Mouse (Mus musculus) spleen, postnatal 36 days (tissue): ENCODE measurements around the gene Egr4.

Experiments used
- DNase-seq, 2 experiments: peaks; one replicate each; pipeline ENCODE4 v3.0.0; 2022; ENCODE audit warnings: low spot score in 2 of 2, mixed read lengths in 1 of 2

The Egr4 gene

DNA sequence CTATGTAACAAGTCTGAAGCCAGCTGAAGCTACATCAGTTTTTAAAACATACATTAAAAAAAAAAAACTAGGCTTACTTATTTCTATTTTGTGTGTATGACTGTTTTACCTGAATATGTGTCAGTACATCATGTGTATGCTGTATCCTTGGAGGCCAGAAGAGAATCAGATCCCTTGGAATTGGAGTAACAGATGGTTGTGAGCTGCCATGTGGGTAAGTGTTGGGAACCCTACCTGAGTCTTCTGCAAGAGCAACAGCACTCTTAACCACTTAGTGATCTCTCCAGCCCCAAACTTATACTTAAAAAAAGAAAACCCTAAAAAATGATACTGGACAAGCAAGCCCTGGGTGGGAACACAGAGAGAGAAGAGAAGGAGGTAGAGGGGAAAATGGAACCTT lies 16.4 kb downstream of the Egr4 start:
- no peak for DNase-seq

DNA sequence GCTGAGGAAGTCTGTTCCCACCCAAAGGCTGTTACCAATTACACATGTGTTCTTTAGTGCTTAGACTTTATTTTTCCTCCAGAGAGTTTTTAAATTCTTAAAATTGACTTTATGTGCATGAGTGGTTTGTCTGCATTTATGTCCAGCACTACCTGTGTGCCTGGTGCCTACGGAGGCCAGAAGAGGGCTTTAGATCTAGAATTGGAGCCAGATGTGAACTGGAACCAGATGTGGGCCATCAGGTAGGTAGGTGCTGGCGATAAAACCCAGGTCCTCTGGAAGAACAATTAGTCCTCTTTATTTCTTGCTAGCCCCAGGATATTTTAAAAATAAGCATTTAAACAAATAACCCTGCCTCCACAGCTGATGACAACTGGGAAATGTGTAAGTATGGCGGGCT lies 21.8 kb downstream of the Egr4 start:
- no peak for DNase-seq

DNA sequence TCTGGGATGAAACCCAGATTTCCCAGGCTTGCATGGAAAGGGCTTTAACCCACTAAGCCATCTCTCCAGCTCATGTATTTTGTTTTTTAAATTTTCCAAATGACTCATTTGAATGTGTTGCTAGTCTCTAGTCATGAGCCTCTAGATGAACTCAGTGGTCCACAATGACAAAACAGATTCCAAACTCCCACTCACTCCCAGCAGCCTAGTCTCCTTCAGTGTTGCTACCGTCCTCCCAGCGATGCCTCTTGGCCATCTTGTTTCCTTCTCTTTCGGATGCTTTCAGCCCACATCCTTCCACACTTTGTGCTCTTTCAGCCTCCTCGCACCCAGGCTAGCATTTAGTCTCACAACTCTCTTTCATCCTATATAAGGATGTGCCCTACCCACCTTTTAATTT lies 23.1 kb downstream of the Egr4 start:
- DNase-seq, result no peak

DNA sequence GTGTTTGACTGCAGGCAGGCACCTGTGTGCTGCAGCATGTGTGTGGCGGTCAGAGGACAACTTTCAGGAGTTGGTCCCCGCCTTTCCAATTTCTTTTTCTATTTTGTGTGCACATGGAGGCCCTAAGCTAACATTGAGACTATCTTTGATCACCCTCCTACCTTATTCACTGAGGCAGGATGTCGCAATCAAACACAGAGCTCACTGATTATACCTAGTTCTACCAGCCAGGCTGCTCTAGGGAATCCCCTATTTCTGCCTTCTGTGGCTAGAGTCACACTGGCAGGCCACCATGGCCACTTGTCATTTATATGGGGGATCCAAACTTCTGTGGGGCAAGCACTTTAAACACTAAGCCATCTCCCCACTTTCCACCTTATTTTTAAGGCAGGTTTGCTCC lies 23.7 kb downstream of the Egr4 start:
- no peak for DNase-seq

DNA sequence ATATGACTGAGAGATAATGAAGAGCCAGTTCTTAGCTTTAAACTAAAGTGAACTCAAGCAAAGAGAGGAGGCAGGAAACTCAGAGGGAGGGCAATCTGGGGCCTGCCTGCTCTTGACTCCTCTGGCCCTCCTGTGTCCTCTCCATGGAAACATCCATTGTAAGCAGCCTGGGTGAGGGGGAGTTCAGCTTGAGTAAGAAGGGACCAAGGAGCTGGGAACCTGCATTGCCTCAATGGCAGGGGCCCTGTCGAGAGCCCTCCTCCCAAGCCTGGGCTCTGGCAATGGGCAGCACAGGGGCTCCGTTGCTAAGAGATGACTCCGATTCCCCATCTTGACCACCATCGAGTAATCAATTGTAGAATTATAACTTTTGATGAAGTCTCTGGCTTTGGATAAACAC lies 24.9 kb downstream of the Egr4 start:
- no peak for DNase-seq

DNA sequence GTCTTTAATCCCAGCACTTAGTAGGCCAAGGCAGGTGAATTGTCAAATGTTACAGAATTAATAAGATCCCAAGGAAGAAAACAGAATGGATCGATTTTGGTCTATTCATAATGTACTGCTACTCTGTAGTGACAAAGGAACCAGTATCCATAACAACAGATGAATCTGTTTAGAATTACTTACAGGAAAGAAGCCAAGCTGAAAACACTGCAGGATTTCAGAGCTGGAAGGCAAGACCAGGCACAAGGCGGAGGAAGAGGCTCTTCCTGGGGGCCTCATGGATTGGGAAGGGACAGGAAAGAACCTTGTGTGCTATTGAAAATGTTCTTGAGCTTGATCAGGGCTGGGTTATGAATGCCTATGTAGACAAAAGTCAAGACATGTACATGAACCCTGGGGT lies 27.7 kb downstream of the Egr4 start:
- no peak for DNase-seq

DNA sequence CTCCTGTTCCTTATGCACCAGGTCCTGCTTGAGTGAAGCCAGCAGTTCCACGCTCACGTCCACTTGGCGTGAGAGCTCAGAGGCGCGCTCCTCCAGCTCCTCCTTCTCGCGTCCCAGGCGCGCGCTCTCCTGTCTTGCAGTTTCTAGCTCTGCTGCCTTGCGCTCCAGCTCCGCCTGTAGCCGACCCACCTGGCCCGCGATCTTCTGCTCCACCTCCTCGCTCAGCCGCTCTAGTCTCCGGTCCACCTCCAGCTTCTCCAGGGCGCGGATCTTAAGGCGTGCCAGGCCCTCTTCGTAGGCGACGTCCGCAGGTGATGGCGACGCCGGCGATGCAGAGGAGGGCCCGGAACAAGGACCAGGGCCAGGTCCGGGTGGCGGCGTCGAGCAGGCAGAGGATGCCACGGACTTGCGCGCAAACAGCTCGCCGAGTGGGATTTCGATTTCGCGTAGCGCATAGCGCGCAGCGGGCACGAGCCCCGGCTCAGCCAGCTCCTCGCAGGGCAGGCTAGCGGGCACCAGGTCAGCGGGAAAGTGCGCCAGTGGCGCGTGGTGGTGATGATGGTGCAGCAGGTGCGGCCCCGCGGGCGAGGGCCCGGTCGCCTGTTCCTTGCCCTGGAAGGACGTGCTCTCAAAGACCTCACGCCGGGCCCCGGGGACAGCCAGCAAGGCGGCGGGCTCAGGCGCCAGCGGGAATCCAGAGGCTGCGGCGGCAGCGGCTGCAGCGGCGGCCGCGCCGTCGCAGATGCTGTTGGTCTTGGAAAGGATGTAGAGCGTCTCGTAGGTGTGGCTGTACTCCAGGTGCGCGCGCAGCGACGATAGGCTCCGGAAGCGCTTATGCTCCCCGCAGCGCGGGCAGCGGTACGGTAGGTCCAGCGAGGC lies 29.3 kb downstream of the Egr4 start:
- DNase-seq, result no peak

DNA sequence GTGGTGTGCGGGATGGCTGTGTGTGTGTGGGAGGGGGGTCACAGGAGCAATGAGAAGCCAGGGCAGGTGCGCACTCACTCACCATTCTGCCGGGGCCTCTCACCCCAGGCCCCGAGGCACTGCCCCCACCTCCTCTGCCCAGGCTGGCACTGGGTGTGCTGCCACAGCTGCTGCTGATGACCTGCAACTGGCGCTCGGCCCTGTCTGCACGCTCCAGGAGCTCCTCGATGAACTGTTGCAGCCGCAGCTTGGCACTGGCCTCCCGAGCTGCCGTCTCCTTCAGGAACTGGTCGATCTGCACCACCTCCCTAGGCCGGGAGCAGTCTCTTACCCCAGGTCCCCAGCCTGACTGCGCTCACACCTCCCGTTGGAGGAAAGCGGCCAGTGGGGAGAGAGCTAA lies 32.7 kb downstream of the Egr4 start:
- DNase-seq, result no peak

DNA sequence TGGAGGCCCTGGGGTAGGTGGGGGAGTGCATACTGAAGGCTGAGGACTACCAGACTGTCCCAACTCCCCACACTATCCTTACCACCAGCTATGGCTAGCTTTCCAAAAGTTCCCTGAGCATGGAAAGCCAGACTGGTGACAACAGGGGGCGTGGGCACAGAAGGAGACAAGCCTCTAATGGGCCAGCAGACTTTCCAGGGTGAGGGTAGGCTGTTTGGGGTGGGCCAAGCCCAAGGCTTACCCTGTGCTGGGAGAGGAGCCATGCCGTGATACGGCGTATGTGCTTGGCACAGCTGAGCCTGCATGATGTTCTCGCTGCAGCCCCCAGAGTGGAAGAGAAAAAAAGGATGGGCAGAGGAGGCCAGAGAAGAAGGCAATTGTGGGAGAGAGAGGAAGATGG lies 33.4 kb downstream of the Egr4 start:
- DNase-seq, result no peak

DNA sequence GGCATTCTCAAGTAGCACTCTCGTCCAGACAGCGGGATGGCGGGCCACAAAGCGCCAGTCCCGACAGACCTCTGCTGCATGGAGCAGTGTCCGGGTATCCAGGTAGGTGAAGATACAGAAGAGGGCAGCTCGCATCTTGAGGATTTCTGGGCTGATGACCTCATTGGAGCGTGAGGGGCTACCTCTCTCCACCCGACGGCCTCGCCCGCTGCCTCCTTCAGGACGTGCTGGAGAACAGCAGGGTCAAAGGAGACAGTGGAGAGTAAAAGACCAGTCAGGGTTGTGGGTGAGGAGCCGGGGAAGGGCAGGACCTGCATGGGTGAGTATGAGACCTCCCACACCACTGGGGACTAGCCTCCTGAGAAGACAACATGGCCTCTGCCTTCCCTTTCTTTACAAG lies 35.0 kb downstream of the Egr4 start:
- DNase-seq, result no peak

DNA sequence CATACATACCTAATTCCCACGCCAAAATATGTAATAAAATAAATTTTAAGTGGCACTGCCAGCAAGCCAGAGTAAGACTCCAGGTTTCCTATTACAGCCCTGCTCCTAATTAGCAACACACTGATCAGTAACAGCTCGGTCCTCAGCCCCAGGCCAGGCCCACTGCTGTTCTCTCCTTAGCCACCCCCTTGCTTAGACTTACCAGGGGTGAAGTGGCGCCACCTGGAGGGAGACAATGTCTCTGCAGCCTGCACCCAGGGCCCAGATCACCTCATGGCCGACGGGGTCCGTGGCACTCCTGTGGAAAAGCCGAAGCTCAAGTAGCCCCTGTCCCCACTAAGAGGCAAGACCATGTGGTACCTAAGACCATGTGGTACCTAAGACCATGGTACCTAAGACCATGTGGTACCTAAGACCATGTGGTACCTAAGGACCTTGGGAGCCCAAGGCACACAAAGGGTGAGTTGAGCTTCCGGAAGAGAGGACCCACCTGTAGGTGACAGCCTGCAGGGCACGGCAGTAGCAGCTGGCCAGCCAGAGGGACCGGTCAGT lies 35.9 kb downstream of the Egr4 start:
- DNase-seq, result no peak

DNA sequence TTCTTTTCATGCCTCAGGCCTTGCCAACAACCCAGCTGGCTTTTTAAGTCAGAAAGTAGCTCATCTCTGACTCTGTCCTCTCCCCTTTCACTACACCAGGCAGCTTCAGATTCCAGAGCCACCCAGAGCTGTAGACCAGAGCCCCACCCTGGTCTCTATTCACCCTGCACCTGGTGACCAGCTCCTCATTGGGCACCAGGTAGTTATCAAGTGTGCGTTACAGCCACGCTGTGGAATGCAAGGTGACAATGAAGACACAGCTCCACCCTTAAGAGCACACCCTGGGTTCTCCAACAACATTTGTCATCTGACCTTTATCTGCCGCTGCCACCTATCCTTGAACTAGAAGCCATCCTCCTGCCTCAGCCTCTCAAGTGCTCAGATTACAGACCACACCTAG lies 37.8 kb downstream of the Egr4 start:
- no peak for DNase-seq

DNA sequence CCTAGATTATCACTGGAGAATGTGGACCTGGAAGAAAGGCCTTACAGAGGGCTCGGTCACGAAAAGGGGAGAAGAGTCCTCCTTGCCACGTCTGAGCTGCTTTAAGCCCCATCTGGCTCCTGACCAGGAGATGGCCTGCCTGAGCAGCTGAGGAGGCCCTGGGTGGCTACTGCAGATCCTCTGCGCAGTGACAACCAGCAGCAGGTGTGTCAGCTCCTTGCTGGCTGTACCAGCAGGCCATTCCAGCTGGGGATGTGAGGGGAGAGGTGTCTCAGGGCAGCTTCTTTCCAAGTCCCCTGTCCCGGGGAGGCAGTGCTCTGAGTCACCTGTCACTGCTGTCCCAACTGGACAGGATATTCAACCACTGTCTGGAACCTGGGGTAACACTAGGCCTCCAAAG lies 40.8 kb downstream of the Egr4 start:
- DNase-seq, result no peak

DNA sequence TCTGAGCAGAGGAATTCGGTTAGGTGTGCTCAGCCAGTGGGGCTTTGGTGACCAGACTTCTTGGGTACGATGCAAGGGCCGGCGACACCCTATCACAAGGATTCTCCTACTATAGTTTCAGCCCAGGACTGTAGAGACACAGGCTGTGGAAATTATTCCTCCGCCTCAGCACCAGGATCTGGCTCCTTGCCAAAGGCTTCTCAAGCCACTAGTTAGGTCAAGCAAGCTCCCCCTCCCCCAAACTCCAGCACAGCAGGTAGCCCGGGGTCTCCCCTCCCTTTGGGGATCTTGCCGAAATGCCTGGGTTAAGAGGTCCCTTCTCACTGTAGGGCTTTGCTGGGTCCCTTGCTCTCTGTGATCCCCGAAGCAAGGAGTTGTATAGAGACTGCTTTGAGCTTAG lies 41.4 kb downstream of the Egr4 start:
- DNase-seq, result no peak

DNA sequence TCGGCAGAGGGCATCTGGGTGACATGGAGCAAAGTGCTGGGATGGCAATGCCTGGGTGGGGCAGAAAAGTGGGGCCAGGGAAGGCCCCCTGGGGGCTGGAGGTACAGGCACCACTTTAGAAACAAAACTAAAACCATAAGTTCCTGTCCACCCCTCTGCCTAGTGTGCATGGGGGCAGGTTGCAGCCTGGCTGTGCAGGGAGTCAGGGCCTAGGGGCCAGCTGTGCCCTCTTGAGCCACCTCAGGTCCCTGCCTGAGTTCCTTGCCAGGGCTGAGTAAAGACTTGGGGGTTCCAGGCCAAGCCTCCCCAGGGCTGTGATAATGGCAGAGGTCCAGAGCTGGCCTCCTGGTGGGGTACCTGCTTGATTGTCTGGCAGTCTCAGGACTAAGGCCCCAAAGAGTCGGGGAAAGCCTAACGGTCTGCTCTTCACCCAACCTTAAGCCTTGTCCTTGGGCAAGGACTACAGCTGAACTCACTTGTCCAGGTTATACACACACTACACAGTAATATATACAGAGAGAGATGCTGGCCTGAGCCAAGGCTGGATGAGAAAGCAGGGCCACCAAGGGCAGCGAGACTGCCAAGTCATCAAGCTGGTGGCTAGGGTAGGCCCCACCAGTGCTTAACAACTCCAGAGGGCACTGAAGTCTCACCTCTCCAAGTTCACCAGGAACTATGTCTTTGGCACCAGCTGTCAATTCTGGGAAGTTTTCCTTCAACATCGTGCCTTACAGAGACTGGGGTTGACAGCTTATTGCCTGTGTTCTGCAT lies 43.5 kb downstream of the Egr4 start:
- DNase-seq, result no peak

DNA sequence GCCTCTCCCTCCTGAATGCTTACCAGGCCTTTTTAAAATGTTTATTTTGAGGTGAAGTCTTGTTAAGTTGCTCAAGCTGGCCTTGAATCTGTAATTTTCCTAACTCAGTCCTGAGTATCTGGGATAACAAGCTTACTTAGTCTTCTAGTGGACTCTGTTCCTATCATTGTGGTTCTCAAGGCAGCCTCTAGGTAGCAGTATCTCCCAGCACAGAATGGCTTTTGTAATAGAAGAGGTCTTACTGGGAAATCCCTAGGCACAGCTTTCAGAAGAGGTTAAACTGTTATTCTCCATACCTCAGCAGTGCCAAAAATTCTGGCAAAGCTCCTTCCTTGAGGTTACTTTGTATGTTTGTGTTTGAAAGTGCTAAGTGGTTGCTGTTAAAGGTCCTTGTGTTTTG lies 48.0 kb downstream of the Egr4 start:
- DNase-seq, result no peak
